Mouse (Mus musculus): ENCODE results near the gene Flt3. TPM values are rescaled to one million over a fixed set of nuclear protein-coding genes. Genes with fewer than 3 reads are reported as not detected.

The Flt3 gene
- polyA plus RNA-seq, 2 experiments: 0.21 to 0.28 TPM

GRCm38 (mm10) chr5:147355788-147356187, 44.5 kb downstream of the Flt3 start:
- ATAC-seq (ENCODE audit: low FRiP score, low read depth) (no peak), DNase-seq (ENCODE audit: low spot score) (no peak)
- Histone ChIP-seq H3K9me3 (ENCODE audit: control insufficient read depth, low read length) (no peaks in the 10 kb centered on the region), H3K27me3 (ENCODE audit: control insufficient read depth, insufficient read depth, low read length) (no peaks in the 10 kb centered on the region), H3K9ac (ENCODE audit: low read depth, low read length, severe bottlenecking) (no peak overlapping the region), H3K4me3 (replicated peaks; ENCODE audit: low read length) (no peak overlapping the region), H3K27ac (replicated peaks; ENCODE audit: low read depth, low read length) (no peak overlapping the region), H3K36me3 (ENCODE audit: control insufficient read depth, insufficient read depth, low read length) (no peaks in the 10 kb centered on the region), H3K4me1 (ENCODE audit: control insufficient read depth, insufficient read depth, low read length) (no peaks in the 10 kb centered on the region), H3K4me2 (replicated peaks; ENCODE audit: low read depth, low read length, severe bottlenecking) (no peak overlapping the region)
- TF ChIP-seq POLR2A (IDR thresholded peaks at IDR 0.05; ENCODE audit: borderline replicate concordance, extremely low read depth, insufficient read depth, insufficient read length): no peak
- 68% methylated on average over 3 of the region's 3 CpGs for WGBS

GRCm38 (mm10) chr5:147354985-147355384, 45.3 kb downstream of the Flt3 start:
- Histone ChIP-seq H3K27me3 (ENCODE audit: control insufficient read depth, insufficient read depth, low read length) (no peaks in the 10 kb centered on the region), H3K27ac (replicated peaks; ENCODE audit: low read depth, low read length) (no peak overlapping the region), H3K9ac (ENCODE audit: low read depth, low read length, severe bottlenecking) (no peak overlapping the region), H3K4me3 (replicated peaks; ENCODE audit: low read length) (no peak overlapping the region), H3K9me3 (ENCODE audit: control insufficient read depth, low read length) (no peaks in the 10 kb centered on the region), H3K4me2 (replicated peaks; ENCODE audit: low read depth, low read length, severe bottlenecking) (no peak overlapping the region), H3K4me1 (ENCODE audit: control insufficient read depth, insufficient read depth, low read length) (no peaks in the 10 kb centered on the region), H3K36me3 (ENCODE audit: control insufficient read depth, insufficient read depth, low read length) (no peaks in the 10 kb centered on the region)
- no peak for TF ChIP-seq POLR2A (IDR thresholded peaks at IDR 0.05; ENCODE audit: borderline replicate concordance, extremely low read depth, insufficient read depth, insufficient read length)
- ATAC-seq (ENCODE audit: low FRiP score, low read depth) (no peak), DNase-seq (ENCODE audit: low spot score) (no peak)
- WGBS: 72% methylated on average over 8 of the region's 8 CpGs

- no peak overlapping the region for H3K27ac ChIP-seq (replicated peaks; ENCODE audit: low read depth, low read length)
- ATAC-seq (ENCODE audit: low FRiP score, low read depth) (no peak), DNase-seq (ENCODE audit: low spot score) (no peak)
- H3K9ac ChIP-seq (ENCODE audit: low read depth, low read length, severe bottlenecking): no peak overlapping the region
- H3K36me3 ChIP-seq (ENCODE audit: control insufficient read depth, insufficient read depth, low read length): no peaks in the 10 kb centered on the region
- H3K27me3 ChIP-seq (ENCODE audit: control insufficient read depth, insufficient read depth, low read length): no peaks in the 10 kb centered on the region
- H3K4me3 ChIP-seq (replicated peaks; ENCODE audit: low read length): no peak overlapping the region
- no peaks in the 10 kb centered on the region for H3K4me1 ChIP-seq (ENCODE audit: control insufficient read depth, insufficient read depth, low read length)
- no peak overlapping the region for H3K4me2 ChIP-seq (replicated peaks; ENCODE audit: low read depth, low read length, severe bottlenecking)
- TF ChIP-seq POLR2A (IDR thresholded peaks at IDR 0.05; ENCODE audit: borderline replicate concordance, extremely low read depth, insufficient read depth, insufficient read length): no peak
- 54% methylated on average over 17 of the region's 17 CpGs for WGBS
- H3K9me3 ChIP-seq (ENCODE audit: control insufficient read depth, low read length): no peaks in the 10 kb centered on the region
Observed at GRCm38 (mm10) chr5:147354161-147354780, 46.0 kb downstream of the Flt3 start.

- H3K27me3 ChIP-seq (ENCODE audit: control insufficient read depth, insufficient read depth, low read length): no peaks in the 10 kb centered on the region
- 88% methylated on average over 8 of the region's 8 CpGs for WGBS
- H3K4me1 ChIP-seq (ENCODE audit: control insufficient read depth, insufficient read depth, low read length): no peaks in the 10 kb centered on the region
- H3K36me3 ChIP-seq (ENCODE audit: control insufficient read depth, insufficient read depth, low read length): no peaks in the 10 kb centered on the region
- H3K27ac ChIP-seq (replicated peaks; ENCODE audit: low read depth, low read length): no peak overlapping the region
- no peaks in the 10 kb centered on the region for H3K9me3 ChIP-seq (ENCODE audit: control insufficient read depth, low read length)
- DNase-seq (ENCODE audit: low spot score): no peak
- no peak for TF ChIP-seq POLR2A (IDR thresholded peaks at IDR 0.05; ENCODE audit: borderline replicate concordance, extremely low read depth, insufficient read depth, insufficient read length)
- H3K9ac ChIP-seq (ENCODE audit: low read depth, low read length, severe bottlenecking): no peak overlapping the region
- ATAC-seq (ENCODE audit: low FRiP score, low read depth): no peak
- H3K4me3 ChIP-seq (replicated peaks; ENCODE audit: low read length): no peak overlapping the region
- H3K4me2 ChIP-seq (replicated peaks; ENCODE audit: low read depth, low read length, severe bottlenecking): no peak overlapping the region
Observed at GRCm38 (mm10) chr5:147351931-147352330, 48.4 kb downstream of the Flt3 start.

- ATAC-seq (ENCODE audit: low FRiP score, low read depth) (no peak), DNase-seq (ENCODE audit: low spot score) (no peak)
- Histone ChIP-seq H3K27me3 (ENCODE audit: control insufficient read depth, insufficient read depth, low read length) (no peaks in the 10 kb centered on the region), H3K36me3 (ENCODE audit: control insufficient read depth, insufficient read depth, low read length) (no peaks in the 10 kb centered on the region), H3K4me1 (ENCODE audit: control insufficient read depth, insufficient read depth, low read length) (no peaks in the 10 kb centered on the region), H3K27ac (replicated peaks; ENCODE audit: low read depth, low read length) (no peak overlapping the region), H3K9me3 (ENCODE audit: control insufficient read depth, low read length) (no peaks in the 10 kb centered on the region), H3K4me2 (replicated peaks; ENCODE audit: low read depth, low read length, severe bottlenecking) (no peak overlapping the region), H3K9ac (ENCODE audit: low read depth, low read length, severe bottlenecking) (no peak overlapping the region), H3K4me3 (replicated peaks; ENCODE audit: low read length) (no peak overlapping the region)
- WGBS: 90% methylated on average over 1 of the region's 1 CpGs
- no peak for TF ChIP-seq POLR2A (IDR thresholded peaks at IDR 0.05; ENCODE audit: borderline replicate concordance, extremely low read depth, insufficient read depth, insufficient read length)
Observed at GRCm38 (mm10) chr5:147345981-147346380, 54.3 kb downstream of the Flt3 start.

All from limb, embryonic 14.5 days (tissue).